Comparison of ENCODE assay signal across 10 mouse cellular contexts in genomic region chr6:103697349-103698028, GRCm38 (mm10).
DNase-seq lines count a peak whose midpoint lies in the region; ATAC-seq and TF ChIP-seq lines count a peak whose summit lies in the region.
"Had no signal": no experiment of that assay in that cellular context is flagged by ENCODE, and none has a peak within 500 bp of the region (broad histone marks: within the 10 kb centered on the region; RNA-seq: fewer than 3 reads in every experiment).

No protein-coding gene starts in this region.

- 58% methylated on average over 7 of the region's 7 CpGs for WGBS in lung, postnatal 0 days
- WGBS in forebrain, postnatal 0 days, result 60% methylated on average over 7 of the region's 7 CpGs

- no peak overlapping the region for H3K4me2 ChIP-seq in lung, postnatal 0 days (replicated peaks; ENCODE audit: low read depth, low read length)
- no peak overlapping the region for H3K4me2 ChIP-seq in forebrain, postnatal 0 days (ENCODE audit: low read depth)
- H3K4me2 ChIP-seq: embryonic facial prominence, embryonic 13.5 days had no signal

- no peak overlapping the region for H3K27ac ChIP-seq in lung, postnatal 0 days (ENCODE audit: low read length)
- no peak overlapping the region for H3K27ac ChIP-seq in forebrain, postnatal 0 days (ENCODE audit: low read depth, low read length)
- H3K27ac ChIP-seq: embryonic facial prominence, embryonic 13.5 days had no signal

- H3K27me3 ChIP-seq in lung, postnatal 0 days (replicated peaks; ENCODE audit: insufficient read depth, low read length), result no peaks in the 10 kb centered on the region
- H3K27me3 ChIP-seq in forebrain, postnatal 0 days (ENCODE audit: insufficient read depth, low read length), result no peaks in the 10 kb centered on the region
- H3K27me3 ChIP-seq: embryonic facial prominence, embryonic 13.5 days; megakaryocyte, embryonic 14.5 days had no signal

- TF ChIP-seq CTCF in lung, postnatal 0 days (IDR thresholded peaks at IDR 0.05), result peak; percentile 55
- peak; percentile 69 for TF ChIP-seq CTCF in forebrain, postnatal 0 days (IDR thresholded peaks at IDR 0.05; ENCODE audit: low read depth)

- no peaks in the 10 kb centered on the region for H3K36me3 ChIP-seq in lung, postnatal 0 days (ENCODE audit: insufficient read depth, low read length)
- peaks cover 24% of the 10 kb centered on the region for H3K36me3 ChIP-seq in forebrain, postnatal 0 days (ENCODE audit: insufficient read depth)
- H3K36me3 ChIP-seq: embryonic facial prominence, embryonic 13.5 days had no signal

- no peak overlapping the region for H3K4me3 ChIP-seq in lung, postnatal 0 days (ENCODE audit: low read depth, low read length)
- H3K4me3 ChIP-seq in forebrain, postnatal 0 days (ENCODE audit: low read depth, low read length), result no peak overlapping the region
- H3K4me3 ChIP-seq: embryonic facial prominence, embryonic 13.5 days; megakaryocyte, embryonic 14.5 days had no signal

- no peak overlapping the region for H3K9ac ChIP-seq in lung, postnatal 0 days (replicated peaks; ENCODE audit: low read depth)
- H3K9ac ChIP-seq in forebrain, postnatal 0 days, result no peak overlapping the region
- H3K9ac ChIP-seq: embryonic facial prominence, embryonic 13.5 days had no signal

- no peaks in the 10 kb centered on the region for H3K4me1 ChIP-seq in lung, postnatal 0 days (ENCODE audit: insufficient read depth, low read depth, low read length)
- H3K4me1 ChIP-seq in forebrain, postnatal 0 days (ENCODE audit: insufficient read depth), result no peaks in the 10 kb centered on the region
- H3K4me1 ChIP-seq: embryonic facial prominence, embryonic 13.5 days had no signal

- H3K9me3 ChIP-seq in lung, postnatal 0 days (ENCODE audit: low read length), result no peaks in the 10 kb centered on the region
- no peaks in the 10 kb centered on the region for H3K9me3 ChIP-seq in forebrain, postnatal 0 days (ENCODE audit: low read length)
- H3K9me3 ChIP-seq: embryonic facial prominence, embryonic 13.5 days; megakaryocyte, embryonic 14.5 days had no signal

- no peak for TF ChIP-seq EP300 in lung, postnatal 0 days (IDR thresholded peaks at IDR 0.05)

- peak; percentile 20; the same call in 1 of the 2 replicates for ATAC-seq in cerebellum, adult (ENCODE audit: insufficient number of reproducible peaks, low FRiP score, low TSS enrichment)
- no peak for ATAC-seq in lung, postnatal 0 days
- ATAC-seq in forebrain, postnatal 0 days, result peak; percentile 42

- no peak for DNase-seq in cerebellum, postnatal 25 days
- DNase-seq in lung, postnatal 0 days (ENCODE audit: low spot score), result peak; percentile 58
- no peak for DNase-seq in lung, postnatal 36 days
- DNase-seq in forebrain, postnatal 0 days, result peak; percentile 77
- DNase-seq in retina, postnatal 7 days (ENCODE audit: low read depth, low spot score), result peak; percentile 9
- DNase-seq in adrenal gland, postnatal 36 days, result no peak
- DNase-seq in left cerebral cortex, adult 9 months (ENCODE audit: low spot score in 2 of 2), result no peak

Comparison
In these comparisons a context has a peak if more than half of its experiments do, and no peak if none do; other contexts are left out.
1. DNase-seq: peak in lung, postnatal 0 days (single experiment), forebrain, postnatal 0 days (single experiment) and retina, postnatal 7 days (single experiment); none in cerebellum, postnatal 25 days (0 of 2), lung, postnatal 36 days (single experiment), adrenal gland, postnatal 36 days (0 of 2) and left cerebral cortex, adult 9 months (0 of 2).